Mouse (Mus musculus) liver, embryonic 11.5 days (tissue): ENCODE measurements at regions not wholly inside any gene's neighbourhood (a gene's known extent, or its start where the extent isn't known, plus 50 kb on each side); places are given as distances from the start of the nearest gene placed in this dataset.

Experiments used
- ATAC-seq: fragments of 200-750 bp; cut with Nextera tagmentation; replicated peaks from 2 replicates; pipeline ENCODE4 v1.8.0; 2017; ENCODE audit warnings: moderate number of reproducible peaks, mild to moderate bottlenecking, moderate TSS enrichment, moderate library complexity; ENCODE audit not compliant: low FRiP score
- DNase-seq: peaks from one replicate; pipeline ENCODE4 v3.0.0-alpha.2; 2017; ENCODE audit warnings: low spot score
- H3K27ac ChIP-seq: fragments of 300-500 bp; sonication (generic); 2 replicates; pipeline ENCODE4 v1.5.1; 2014; ENCODE audit warnings: mild to moderate bottlenecking, low read depth, low read length, control low read depth
- H3K27me3 ChIP-seq: fragments of 300-500 bp; sonication (generic); replicated peaks from 2 replicates; pipeline ENCODE4 v1.6.1; 2014; ENCODE audit warnings: low read length, mixed read lengths; ENCODE audit not compliant: control insufficient read depth, insufficient read depth
- H3K36me3 ChIP-seq: fragments of 300-500 bp; sonication (generic); 2 replicates; pipeline ENCODE4 v1.6.1; 2014; ENCODE audit warnings: mild to moderate bottlenecking, low read length, moderate library complexity, mixed read lengths; ENCODE audit not compliant: control insufficient read depth, insufficient read depth
- H3K4me1 ChIP-seq: fragments of 300-500 bp; sonication (generic); replicated peaks from 2 replicates; pipeline ENCODE4 v1.6.1; 2014; ENCODE audit warnings: low read length, mixed read lengths; ENCODE audit not compliant: control insufficient read depth, insufficient read depth
- H3K4me2 ChIP-seq: fragments of 300-500 bp; sonication (generic); 2 replicates; pipeline ENCODE4 v1.6.1; 2014; ENCODE audit warnings: mild to moderate bottlenecking, control low read depth, moderate library complexity
- H3K4me3 ChIP-seq: fragments of 300-500 bp; sonication (generic); 2 replicates; pipeline ENCODE4 v1.5.1; 2014; ENCODE audit warnings: low read depth, low read length, control low read depth
- H3K9ac ChIP-seq: fragments of 300-500 bp; sonication (generic); 2 replicates; pipeline ENCODE4 v1.6.1; 2014; ENCODE audit warnings: low read depth, low read length, control low read depth
- H3K9me3 ChIP-seq: fragments of 300-500 bp; sonication (generic); 2 replicates; pipeline ENCODE4 v1.6.1; 2016; ENCODE audit warnings: low read length, inconsistent platforms, mixed read lengths; ENCODE audit not compliant: control insufficient read depth
- WGBS: fragments of 180-500 bp; shearing (Covaris S2); extraction: QIAGEN DNeasy Blood & Tissue Kit; methylation state at CpG from one replicate; pipeline ENCODE4 v1.1.7; 2014; 5-methylcytosine and 5-hydroxymethylcytosine counted together

GRCm38 (mm10) chrX:12525044-12525443, 62.6 kb upstream of the Atp6ap2 start:
- Histone ChIP-seq H3K4me3 (no peak overlapping the region), H3K9me3 (no peaks in the 10 kb centered on the region), H3K27me3 (no peaks in the 10 kb centered on the region), H3K9ac (no peak overlapping the region), H3K27ac (no peak overlapping the region), H3K4me1 (no peaks in the 10 kb centered on the region), H3K36me3 (no peaks in the 10 kb centered on the region), H3K4me2 (no peak overlapping the region)
- 72% methylated on average over 3 of the region's 3 CpGs for WGBS
- ATAC-seq (no peak), DNase-seq (no peak)

- H3K4me1 ChIP-seq, result no peaks in the 10 kb centered on the region
- H3K4me3 ChIP-seq, result no peak overlapping the region
- no peaks in the 10 kb centered on the region for H3K36me3 ChIP-seq
- no peaks in the 10 kb centered on the region for H3K27me3 ChIP-seq
- no peak overlapping the region for H3K27ac ChIP-seq
- no peak overlapping the region for H3K9ac ChIP-seq
- ATAC-seq, result no peak
- no peak overlapping the region for H3K4me2 ChIP-seq
- H3K9me3 ChIP-seq, result no peaks in the 10 kb centered on the region
- 59% methylated on average over 6 of the region's 6 CpGs for WGBS
- no peak for DNase-seq
Observed at GRCm38 (mm10) chrX:12530406-12531311, 56.9 kb upstream of the Atp6ap2 start.
